Mouse (Mus musculus) limb, embryonic 10.5 days (tissue): ENCODE results near the gene Retnlb. TPM values are rescaled to one million over a fixed set of nuclear protein-coding genes. Genes with fewer than 3 reads are reported as not detected.

Experiments used
- DNase-seq: peaks from one replicate; pipeline ENCODE4 v3.0.0-alpha.2; 2017; ENCODE audit warnings: low spot score
- H3K27ac ChIP-seq: fragments of 300-500 bp; sonication (generic); 2 replicates; pipeline ENCODE4 v1.5.1; 2016; ENCODE audit warnings: mild to moderate bottlenecking
- H3K27me3 ChIP-seq: fragments of 300-500 bp; sonication (generic); 2 replicates; pipeline ENCODE4 v1.6.1; 2016; ENCODE audit warnings: low read depth, mild to moderate bottlenecking; ENCODE audit not compliant: poor library complexity, severe bottlenecking
- H3K36me3 ChIP-seq: fragments of 300-500 bp; sonication (generic); 2 replicates; pipeline ENCODE4 v1.6.1; 2016; ENCODE audit warnings: mild to moderate bottlenecking, moderate library complexity
- H3K4me1 ChIP-seq: fragments of 300-500 bp; sonication (generic); 2 replicates; pipeline ENCODE4 v1.6.1; 2016
- H3K4me3 ChIP-seq: fragments of 300-500 bp; sonication (generic); 2 replicates; pipeline ENCODE4 v1.5.1; 2016; ENCODE audit warnings: mild to moderate bottlenecking, moderate library complexity
- H3K9me3 ChIP-seq: fragments of 300-500 bp; sonication (generic); replicated peaks from 2 replicates; pipeline ENCODE4 v1.6.1; 2016; ENCODE audit warnings: mild to moderate bottlenecking
- WGBS: fragments of 180-500 bp; shearing (Covaris S2); methylation state at CpG from one replicate; pipeline ENCODE4 v1.1.7; 2016; 5-methylcytosine and 5-hydroxymethylcytosine counted together
- polyA plus RNA-seq: library from polyadenylated mRNA; unstranded; fragments of >200 nt; fragmentation: Nextera tagmentation; extraction: Ambion mirVana; gene quantifications from 2 replicates; pipeline ENCODE4 v1.2.1, GENCODE M21; 2016

Retnlb gene
- polyA plus RNA-seq: not detected in 2 replicates

GRCm38 (mm10) chr16:48816695-48817094 is at the start of gene Retnlb:
Gene Retnlb, plus strand, starts transcription at chr16:48816856.
- no peak for DNase-seq
- no peak within 1 kb of the TSS for H3K4me3 ChIP-seq
- H3K36me3 ChIP-seq: no peaks in the 10 kb centered on the region
- H3K27me3 ChIP-seq: no peaks in the 10 kb centered on the region
- H3K4me1 ChIP-seq: no peaks in the 10 kb centered on the region
- H3K27ac ChIP-seq: no peak within 1 kb of the TSS
- H3K9me3 ChIP-seq: no peaks in the 10 kb centered on the region
- 95% methylated on average over 2 of the region's 2 CpGs for WGBS

- Histone ChIP-seq H3K4me1 (no peaks in the 10 kb centered on the region), H3K4me3 (no peak overlapping the region), H3K36me3 (no peaks in the 10 kb centered on the region), H3K9me3 (no peaks in the 10 kb centered on the region), H3K27ac (no peak overlapping the region), H3K27me3 (no peaks in the 10 kb centered on the region)
- no peak for DNase-seq
- 94% methylated on average over 3 of the region's 3 CpGs for WGBS
Measured at GRCm38 (mm10) chr16:48769183-48769582, 47.5 kb upstream of the Retnlb start.

- 87% methylated on average over 3 of the region's 3 CpGs for WGBS
- DNase-seq: no peak
- no peaks in the 10 kb centered on the region for H3K36me3 ChIP-seq
Measured at GRCm38 (mm10) chr16:48771971-48772445, 44.6 kb upstream of the Retnlb start, which contains the start of gene Trat1. Gene Trat1, minus strand, starts transcription at chr16:48772021.

GRCm38 (mm10) chr16:48777254-48777653 is 39.4 kb upstream of the Retnlb start:
- H3K27ac ChIP-seq: no peak overlapping the region
- no peak for DNase-seq
- WGBS: 68% methylated on average over 2 of the region's 2 CpGs
- no peak overlapping the region for H3K4me3 ChIP-seq
- H3K9me3 ChIP-seq: no peaks in the 10 kb centered on the region
- no peaks in the 10 kb centered on the region for H3K36me3 ChIP-seq
- H3K4me1 ChIP-seq: no peaks in the 10 kb centered on the region
- no peaks in the 10 kb centered on the region for H3K27me3 ChIP-seq

More at GRCm38 (mm10) chr16:48771971-48772445, 44.6 kb upstream of the Retnlb start, which contains the start of gene Trat1:
- no peaks in the 10 kb centered on the region for H3K9me3 ChIP-seq
- H3K27ac ChIP-seq: no peak within 1 kb of the TSS
- H3K4me3 ChIP-seq: no peak within 1 kb of the TSS
- H3K27me3 ChIP-seq: no peaks in the 10 kb centered on the region
- H3K4me1 ChIP-seq: no peaks in the 10 kb centered on the region

GRCm38 (mm10) chr16:48786258-48786657 is 30.4 kb upstream of the Retnlb start:
- H3K9me3 ChIP-seq: no peaks in the 10 kb centered on the region
- no peak overlapping the region for H3K4me3 ChIP-seq
- H3K4me1 ChIP-seq: peaks cover 5% of the 10 kb centered on the region; the same call in 1 of the 2 replicates
- no peak for DNase-seq
- WGBS: 86% methylated on average over 3 of the region's 3 CpGs
- H3K27ac ChIP-seq: no peak overlapping the region
- H3K27me3 ChIP-seq: no peaks in the 10 kb centered on the region
- H3K36me3 ChIP-seq: no peaks in the 10 kb centered on the region

- Histone ChIP-seq H3K9me3 (no peaks in the 10 kb centered on the region), H3K27ac (no peak overlapping the region), H3K4me1 (peaks cover 5% of the 10 kb centered on the region; the same call in 1 of the 2 replicates), H3K4me3 (no peak overlapping the region), H3K27me3 (no peaks in the 10 kb centered on the region), H3K36me3 (no peaks in the 10 kb centered on the region)
- no peak for DNase-seq
- WGBS: 70% methylated on average over 4 of the region's 4 CpGs
Measured at GRCm38 (mm10) chr16:48788704-48789185, 27.9 kb upstream of the Retnlb start.

GRCm38 (mm10) chr16:48798285-48798684 is 18.4 kb upstream of the Retnlb start:
- no peak overlapping the region for H3K4me3 ChIP-seq
- DNase-seq: no peak
- no peaks in the 10 kb centered on the region for H3K27me3 ChIP-seq
- no peaks in the 10 kb centered on the region for H3K9me3 ChIP-seq
- WGBS: 81% methylated on average over 3 of the region's 3 CpGs
- H3K36me3 ChIP-seq: no peaks in the 10 kb centered on the region
- H3K4me1 ChIP-seq: no peaks in the 10 kb centered on the region
- H3K27ac ChIP-seq: no peak overlapping the region

- H3K27me3 ChIP-seq: no peaks in the 10 kb centered on the region
- H3K4me1 ChIP-seq: no peaks in the 10 kb centered on the region
- 92% methylated on average over 3 of the region's 3 CpGs for WGBS
- H3K4me3 ChIP-seq: no peak overlapping the region
- H3K27ac ChIP-seq: no peak overlapping the region
- no peaks in the 10 kb centered on the region for H3K9me3 ChIP-seq
- no peak for DNase-seq
- no peaks in the 10 kb centered on the region for H3K36me3 ChIP-seq
Measured at GRCm38 (mm10) chr16:48799470-48799869, 17.2 kb upstream of the Retnlb start.

GRCm38 (mm10) chr16:48800906-48801305 is 15.8 kb upstream of the Retnlb start:
- DNase-seq: no peak
- WGBS: 91% methylated on average over 2 of the region's 2 CpGs
- Histone ChIP-seq H3K27me3 (no peaks in the 10 kb centered on the region), H3K27ac (no peak overlapping the region), H3K9me3 (no peaks in the 10 kb centered on the region), H3K36me3 (no peaks in the 10 kb centered on the region), H3K4me3 (no peak overlapping the region), H3K4me1 (no peaks in the 10 kb centered on the region)

- no peak for DNase-seq
- H3K4me3 ChIP-seq: no peak overlapping the region
- H3K36me3 ChIP-seq: no peaks in the 10 kb centered on the region
- H3K27me3 ChIP-seq: no peaks in the 10 kb centered on the region
- no peaks in the 10 kb centered on the region for H3K9me3 ChIP-seq
- no peak overlapping the region for H3K27ac ChIP-seq
- H3K4me1 ChIP-seq: no peaks in the 10 kb centered on the region
- 94% methylated on average over 1 of the region's 1 CpGs for WGBS
Measured at GRCm38 (mm10) chr16:48805412-48805811, 11.2 kb upstream of the Retnlb start.

GRCm38 (mm10) chr16:48806521-48806920 is 10.1 kb upstream of the Retnlb start:
- Histone ChIP-seq H3K4me1 (no peaks in the 10 kb centered on the region), H3K36me3 (no peaks in the 10 kb centered on the region), H3K27me3 (no peaks in the 10 kb centered on the region), H3K4me3 (no peak overlapping the region), H3K27ac (no peak overlapping the region), H3K9me3 (no peaks in the 10 kb centered on the region)
- DNase-seq: no peak
- WGBS: 83% methylated on average over 1 of the region's 1 CpGs

GRCm38 (mm10) chr16:48809374-48809773 is 7.3 kb upstream of the Retnlb start:
- no peak overlapping the region for H3K4me3 ChIP-seq
- no peak overlapping the region for H3K27ac ChIP-seq
- no peaks in the 10 kb centered on the region for H3K36me3 ChIP-seq
- no peaks in the 10 kb centered on the region for H3K4me1 ChIP-seq
- DNase-seq: no peak
- no peaks in the 10 kb centered on the region for H3K27me3 ChIP-seq
- WGBS: 55% methylated on average over 2 of the region's 2 CpGs
- H3K9me3 ChIP-seq: no peaks in the 10 kb centered on the region

- H3K4me1 ChIP-seq: no peaks in the 10 kb centered on the region
- 84% methylated on average over 7 of the region's 7 CpGs for WGBS
Measured at GRCm38 (mm10) chr16:48811881-48812436, 4.7 kb upstream of the Retnlb start.

More at GRCm38 (mm10) chr16:48811881-48812436, 4.7 kb upstream of the Retnlb start:
- no peak for DNase-seq
- Histone ChIP-seq H3K4me3 (no peak overlapping the region), H3K36me3 (no peaks in the 10 kb centered on the region), H3K9me3 (no peaks in the 10 kb centered on the region), H3K27ac (no peak overlapping the region), H3K27me3 (no peaks in the 10 kb centered on the region)
